Mouse (Mus musculus) midbrain, embryonic 15.5 days (tissue): ENCODE data around the gene Stk32c. TPM values are rescaled to one million over a fixed set of nuclear protein-coding genes. Genes with fewer than 3 reads are reported as not detected.

Source experiments
- ATAC-seq: fragments of 200-750 bp; cut with Nextera tagmentation; replicated peaks from 2 replicates; pipeline ENCODE4 v1.8.0; 2017; ENCODE audit warnings: moderate TSS enrichment
- H3K27ac ChIP-seq: fragments of 300-500 bp; sonication (generic); 2 replicates; pipeline ENCODE4 v1.5.1; 2015; ENCODE audit warnings: mild to moderate bottlenecking, inconsistent platforms
- H3K27me3 ChIP-seq: fragments of 300-500 bp; sonication (generic); replicated peaks from 2 replicates; pipeline ENCODE4 v1.6.1; 2015; ENCODE audit warnings: inconsistent platforms
- H3K36me3 ChIP-seq: fragments of 300-500 bp; sonication (generic); replicated peaks from 2 replicates; pipeline ENCODE4 v1.6.1; 2015; ENCODE audit warnings: inconsistent platforms
- H3K4me1 ChIP-seq: fragments of 300-500 bp; sonication (generic); 2 replicates; pipeline ENCODE4 v1.6.1; 2015; ENCODE audit warnings: inconsistent platforms
- H3K4me2 ChIP-seq: fragments of 300-500 bp; sonication (generic); 2 replicates; pipeline ENCODE4 v1.6.1; 2015; ENCODE audit warnings: inconsistent platforms, mild to moderate bottlenecking, moderate library complexity
- H3K4me3 ChIP-seq: fragments of 300-500 bp; sonication (generic); 2 replicates; pipeline ENCODE4 v1.5.1; 2015; ENCODE audit warnings: mild to moderate bottlenecking, inconsistent platforms
- H3K9ac ChIP-seq: fragments of 300-500 bp; sonication (generic); 2 replicates; pipeline ENCODE4 v1.6.1; 2015; ENCODE audit warnings: mild to moderate bottlenecking, inconsistent platforms
- H3K9me3 ChIP-seq: fragments of 300-500 bp; sonication (generic); 2 replicates; pipeline ENCODE4 v1.6.1; 2016; ENCODE audit warnings: inconsistent platforms
- WGBS: fragments of 180-500 bp; shearing (Covaris S2); methylation state at CpG from one replicate; pipeline ENCODE4 v1.1.7; 2015; ENCODE audit warnings: mixed read lengths; 5-methylcytosine and 5-hydroxymethylcytosine counted together
- polyA plus RNA-seq: library from polyadenylated mRNA; unstranded; fragments of >200 nt; fragmentation: Nextera tagmentation; extraction: Ambion mirVana; gene quantifications from 2 replicates; pipeline ENCODE4 v1.2.1, GENCODE M21; 2015

Gene Stk32c
- polyA plus RNA-seq, 1 experiment from 2014 or later = 2.3 TPM

DNA sequence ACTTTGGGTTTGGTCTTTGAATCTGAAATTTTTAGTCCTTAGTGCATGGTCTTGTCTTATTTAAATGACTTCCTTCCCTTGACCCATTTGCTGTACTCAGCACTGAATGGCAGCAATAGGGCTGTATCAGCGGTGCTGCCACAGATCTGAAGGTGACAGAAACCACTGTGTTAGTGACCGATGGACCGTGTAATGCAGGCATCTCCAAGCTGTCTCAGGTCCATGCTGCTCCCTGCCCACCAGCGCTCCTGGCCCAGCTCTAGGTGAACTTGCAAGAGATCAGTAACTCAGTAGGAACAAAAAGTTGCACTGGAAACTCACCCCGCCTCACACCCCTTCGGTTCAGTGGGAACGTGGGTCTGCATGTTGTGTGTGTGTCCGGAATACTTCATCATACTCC is 130.8 kb downstream of the Stk32c start:
- H3K27ac ChIP-seq = no peak overlapping the region
- H3K4me3 ChIP-seq = no peak overlapping the region
- H3K4me1 ChIP-seq = peaks cover 20% of the 10 kb centered on the region
- 58% methylated on average over 8 of the region's 8 CpGs for WGBS
- H3K36me3 ChIP-seq = no peaks in the 10 kb centered on the region
- H3K9ac ChIP-seq = no peak overlapping the region
- ATAC-seq = no peak
- H3K27me3 ChIP-seq = no peaks in the 10 kb centered on the region
- no peak overlapping the region for H3K4me2 ChIP-seq
- no peaks in the 10 kb centered on the region for H3K9me3 ChIP-seq

DNA sequence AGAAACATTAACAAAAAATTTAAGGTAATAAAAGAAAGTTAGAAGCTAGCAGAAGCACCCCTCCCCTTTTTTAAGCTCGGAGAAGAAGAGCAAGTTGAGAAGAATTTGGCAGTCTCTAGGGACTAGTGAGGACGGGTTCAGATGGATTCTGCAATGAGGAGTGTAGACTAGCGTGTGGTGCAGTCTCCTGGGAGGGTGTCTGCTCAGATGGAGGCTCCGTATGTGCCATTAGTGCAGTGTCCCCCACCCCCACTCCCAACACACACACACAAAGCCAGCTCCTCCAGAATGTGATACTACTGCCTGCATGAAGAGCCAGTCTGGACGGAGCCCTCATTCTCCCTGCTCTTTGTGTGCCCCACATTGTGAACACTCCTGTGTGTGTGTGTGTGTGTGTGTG is 131.9 kb downstream of the Stk32c start:
- H3K4me2 ChIP-seq = no peak overlapping the region
- H3K27me3 ChIP-seq = no peaks in the 10 kb centered on the region
- H3K4me3 ChIP-seq = no peak overlapping the region
- H3K36me3 ChIP-seq = no peaks in the 10 kb centered on the region
- H3K27ac ChIP-seq = no peak overlapping the region
- no peak overlapping the region for H3K9ac ChIP-seq
- no peaks in the 10 kb centered on the region for H3K9me3 ChIP-seq
- ATAC-seq = no peak
- H3K4me1 ChIP-seq = peaks cover 22% of the 10 kb centered on the region
- WGBS = 47% methylated on average over 5 of the region's 5 CpGs

DNA sequence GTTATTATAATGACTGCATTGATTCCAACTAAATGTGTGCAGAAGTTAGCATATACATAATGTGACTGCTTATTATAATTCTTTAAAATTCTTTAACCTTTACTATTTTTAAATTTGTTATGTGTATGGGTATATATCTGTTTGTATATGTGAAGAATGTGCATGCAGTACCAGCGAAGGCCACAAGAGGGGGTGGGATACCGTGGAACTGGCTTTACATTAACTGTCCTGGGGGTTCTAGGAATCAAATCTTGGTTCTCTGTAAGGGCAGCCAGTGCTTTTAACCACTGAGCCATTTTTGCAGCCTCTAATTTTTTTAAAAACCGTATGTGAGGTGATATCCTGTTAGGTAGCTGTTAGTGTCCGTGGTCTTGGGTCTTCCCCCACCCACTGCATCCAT is 132.4 kb downstream of the Stk32c start:
- no peak overlapping the region for H3K9ac ChIP-seq
- H3K27ac ChIP-seq = no peak overlapping the region
- no peak for ATAC-seq
- H3K4me3 ChIP-seq = no peak overlapping the region
- no peaks in the 10 kb centered on the region for H3K36me3 ChIP-seq
- no peaks in the 10 kb centered on the region for H3K9me3 ChIP-seq
- peaks cover 24% of the 10 kb centered on the region for H3K4me1 ChIP-seq
- no peaks in the 10 kb centered on the region for H3K27me3 ChIP-seq
- H3K4me2 ChIP-seq = no peak overlapping the region
- 71% methylated on average over 4 of the region's 4 CpGs for WGBS

DNA sequence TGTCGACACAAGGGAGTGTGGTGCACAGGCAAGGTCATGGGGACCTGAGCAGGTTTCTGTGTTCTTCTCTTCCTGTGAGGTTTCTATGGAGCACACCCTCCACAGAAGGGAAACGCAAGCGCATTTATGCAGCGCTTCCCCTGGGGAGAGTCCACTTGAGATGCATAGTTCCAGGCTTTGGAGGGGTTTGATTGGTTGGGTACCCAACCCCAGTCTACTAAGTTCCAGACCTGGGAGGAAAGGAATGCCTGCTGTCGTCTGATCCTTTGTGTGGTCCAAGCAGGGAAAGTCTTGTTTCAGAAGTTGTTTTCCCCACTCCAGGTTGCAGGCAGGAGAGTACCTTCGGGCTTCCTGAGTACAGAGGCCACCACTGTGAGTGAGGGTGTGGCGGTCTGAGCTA is 134.0 kb downstream of the Stk32c start:
- Histone ChIP-seq H3K4me1 (peaks cover 34% of the 10 kb centered on the region), H3K9me3 (no peaks in the 10 kb centered on the region)
- no peak for ATAC-seq

DNA sequence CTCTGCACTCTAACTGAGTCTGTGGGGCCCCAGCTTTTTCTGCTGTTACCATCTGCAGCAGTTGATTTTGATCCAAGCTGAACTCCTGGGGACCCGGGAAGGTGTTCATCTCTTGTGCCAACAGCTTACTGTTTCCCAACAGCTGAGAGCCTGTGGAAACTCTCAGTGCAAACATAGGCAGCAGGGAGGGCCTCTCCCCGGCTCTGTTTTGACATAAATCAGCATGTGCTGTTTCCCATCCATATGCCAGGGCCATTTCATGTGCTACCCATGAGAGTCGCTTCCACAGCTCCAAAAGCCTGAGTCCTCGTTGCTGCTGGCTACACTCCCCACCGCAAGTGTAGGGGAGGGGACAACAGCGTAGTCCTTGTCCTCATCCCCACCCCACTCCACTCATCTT is 134.9 kb downstream of the Stk32c start:
- Histone ChIP-seq H3K9ac (no peak overlapping the region), H3K4me2 (no peak overlapping the region), H3K36me3 (no peaks in the 10 kb centered on the region), H3K27me3 (no peaks in the 10 kb centered on the region), H3K4me1 (peaks cover 36% of the 10 kb centered on the region), H3K9me3 (no peaks in the 10 kb centered on the region), H3K4me3 (no peak overlapping the region), H3K27ac (no peak overlapping the region)
- no peak for ATAC-seq
- WGBS = 47% methylated on average over 6 of the region's 6 CpGs

More for the DNA sequence above, 134.0 kb downstream of the Stk32c start:
- no peak overlapping the region for H3K9ac ChIP-seq
- H3K36me3 ChIP-seq = no peaks in the 10 kb centered on the region
- H3K4me2 ChIP-seq = no peak overlapping the region
- WGBS = 79% methylated on average over 7 of the region's 7 CpGs
- no peak overlapping the region for H3K27ac ChIP-seq
- no peaks in the 10 kb centered on the region for H3K27me3 ChIP-seq
- no peak overlapping the region for H3K4me3 ChIP-seq

DNA sequence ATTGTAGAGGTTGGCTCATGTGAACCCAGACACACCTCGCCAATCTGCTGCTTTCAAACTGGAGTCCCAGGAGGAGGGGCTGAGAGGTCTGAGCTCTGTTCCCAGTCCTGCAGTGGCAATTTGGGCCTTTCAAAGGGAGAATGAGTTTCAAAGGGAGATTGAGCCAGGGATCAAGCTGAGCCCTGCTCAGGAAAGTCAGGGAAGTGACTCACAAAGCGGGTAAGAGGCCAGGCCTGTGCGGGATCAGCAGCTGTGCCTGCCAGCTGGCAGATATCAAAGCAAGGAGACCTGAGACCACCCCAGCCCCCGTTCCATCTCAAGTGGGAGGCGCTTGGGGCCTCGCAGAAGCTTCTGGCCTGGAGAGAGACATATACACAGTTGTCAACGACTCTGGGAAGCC is 135.8 kb downstream of the Stk32c start:
- H3K4me1 ChIP-seq = peaks cover 36% of the 10 kb centered on the region
- no peaks in the 10 kb centered on the region for H3K9me3 ChIP-seq
- no peaks in the 10 kb centered on the region for H3K36me3 ChIP-seq
- H3K27me3 ChIP-seq = no peaks in the 10 kb centered on the region
- H3K9ac ChIP-seq = no peak overlapping the region
- 0 out of 2 replicates have a peak, but pooled peaks have one; percentile 16 for ATAC-seq
- H3K27ac ChIP-seq = peak overlapping the region; percentile 53; the same call in 1 of the 2 replicates
- no peak overlapping the region for H3K4me2 ChIP-seq
- WGBS = 6% methylated on average over 7 of the region's 7 CpGs
- no peak overlapping the region for H3K4me3 ChIP-seq

DNA sequence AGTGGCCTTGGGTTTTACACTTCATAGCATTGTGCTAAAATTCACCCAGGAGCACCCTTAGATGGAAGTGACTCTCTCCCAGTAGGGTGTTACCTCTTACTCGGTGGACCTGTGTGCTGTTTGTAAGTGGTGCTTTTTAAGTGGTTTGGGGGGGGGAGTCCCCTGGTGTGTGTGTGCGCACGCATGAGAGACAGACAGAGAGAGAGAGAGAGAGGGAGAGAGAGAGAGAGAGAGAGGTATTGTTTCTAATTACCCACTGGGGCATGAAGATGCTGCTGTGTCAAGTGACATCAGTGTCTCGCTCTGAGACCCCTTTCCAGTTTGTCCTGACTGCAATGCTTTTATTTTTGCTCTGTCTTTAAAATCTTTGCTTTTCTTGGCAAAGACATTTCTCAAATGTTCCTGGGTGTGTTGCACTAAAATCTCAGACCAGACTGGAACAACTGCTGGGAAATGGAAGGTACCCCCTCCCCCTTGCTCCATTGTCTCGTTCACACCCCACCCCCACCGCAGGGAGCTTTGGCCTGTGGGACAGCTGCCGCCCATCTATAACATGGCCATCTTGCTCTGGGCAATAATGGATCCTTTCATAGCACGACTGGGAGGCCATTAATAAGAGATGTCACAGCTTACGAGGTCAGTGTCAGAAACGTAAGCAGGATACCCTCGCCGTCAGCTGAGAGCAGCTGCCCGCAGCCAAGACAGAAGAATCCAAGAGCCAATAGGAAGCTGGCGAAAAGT is 137.9 kb downstream of the Stk32c start:
- H3K9ac ChIP-seq = no peak overlapping the region
- ATAC-seq = no peak
- H3K9me3 ChIP-seq = no peaks in the 10 kb centered on the region
- no peak overlapping the region for H3K4me2 ChIP-seq
- H3K4me3 ChIP-seq = no peak overlapping the region
- peaks cover 36% of the 10 kb centered on the region for H3K4me1 ChIP-seq
- WGBS = 20% methylated on average over 14 of the region's 14 CpGs
- no peak overlapping the region for H3K27ac ChIP-seq
- H3K27me3 ChIP-seq = no peaks in the 10 kb centered on the region
- no peaks in the 10 kb centered on the region for H3K36me3 ChIP-seq

DNA sequence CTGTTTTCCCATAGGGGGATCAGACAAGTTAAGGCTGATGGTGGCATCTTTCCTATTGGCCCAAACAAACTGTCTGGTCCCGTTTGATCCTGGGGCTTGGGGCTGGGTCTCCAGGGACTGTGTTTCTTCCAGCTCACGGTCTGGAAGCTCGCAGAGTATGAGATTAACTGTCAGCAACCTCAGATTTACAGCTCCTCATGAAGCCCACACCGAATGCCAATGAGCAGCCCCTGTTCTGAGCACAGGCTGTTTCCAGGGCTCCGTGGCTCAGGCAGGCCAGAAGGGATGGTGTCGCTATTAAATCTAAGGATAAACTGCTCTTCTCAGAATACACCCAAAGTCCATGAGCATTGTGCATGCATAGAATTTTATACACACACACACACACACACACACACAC is 138.9 kb downstream of the Stk32c start:
- no peak overlapping the region for H3K4me2 ChIP-seq
- no peaks in the 10 kb centered on the region for H3K27me3 ChIP-seq
- peaks cover 36% of the 10 kb centered on the region for H3K4me1 ChIP-seq
- peak; percentile 41; the same call in 1 of the 2 replicates for ATAC-seq
- 7% methylated on average over 6 of the region's 6 CpGs for WGBS
- H3K27ac ChIP-seq = peak overlapping the region; percentile 19; the same call in 1 of the 2 replicates
- H3K9ac ChIP-seq = no peak overlapping the region
- H3K36me3 ChIP-seq = no peaks in the 10 kb centered on the region
- no peak overlapping the region for H3K4me3 ChIP-seq
- H3K9me3 ChIP-seq = no peaks in the 10 kb centered on the region

DNA sequence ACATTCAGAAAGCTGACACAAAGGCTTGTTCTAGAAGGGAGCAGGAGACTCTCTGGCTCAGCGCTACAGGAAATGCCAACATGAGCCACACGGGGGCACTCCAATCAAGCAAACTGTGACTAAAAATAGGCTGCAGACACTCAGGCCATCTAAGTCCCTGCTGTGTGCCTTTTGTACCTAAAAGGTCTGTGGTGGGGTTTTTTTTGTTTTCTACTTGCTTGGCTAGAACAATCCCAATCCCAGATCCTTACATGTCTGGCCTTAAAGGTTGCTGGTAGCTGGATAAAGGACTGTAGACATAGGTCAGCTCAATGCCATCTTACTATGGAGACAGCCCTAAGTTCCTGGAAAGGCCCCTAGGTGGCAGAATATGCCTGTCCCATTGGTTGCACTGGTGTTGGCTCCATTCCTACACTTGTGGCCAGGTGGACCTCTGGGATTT is 144.9 kb downstream of the Stk32c start:
- no peak overlapping the region for H3K4me3 ChIP-seq
- no peaks in the 10 kb centered on the region for H3K36me3 ChIP-seq
- H3K9ac ChIP-seq = no peak overlapping the region
- ATAC-seq = peak; percentile 69
- WGBS = 0% methylated on average over 2 of the region's 2 CpGs
- peaks cover 2% of the 10 kb centered on the region; the same call in 1 of the 2 replicates for H3K4me1 ChIP-seq
- no peak overlapping the region for H3K4me2 ChIP-seq
- H3K9me3 ChIP-seq = no peaks in the 10 kb centered on the region
- peaks cover 7% of the 10 kb centered on the region; the same call in 1 of the 2 replicates for H3K27me3 ChIP-seq
- H3K27ac ChIP-seq = no peak overlapping the region

DNA sequence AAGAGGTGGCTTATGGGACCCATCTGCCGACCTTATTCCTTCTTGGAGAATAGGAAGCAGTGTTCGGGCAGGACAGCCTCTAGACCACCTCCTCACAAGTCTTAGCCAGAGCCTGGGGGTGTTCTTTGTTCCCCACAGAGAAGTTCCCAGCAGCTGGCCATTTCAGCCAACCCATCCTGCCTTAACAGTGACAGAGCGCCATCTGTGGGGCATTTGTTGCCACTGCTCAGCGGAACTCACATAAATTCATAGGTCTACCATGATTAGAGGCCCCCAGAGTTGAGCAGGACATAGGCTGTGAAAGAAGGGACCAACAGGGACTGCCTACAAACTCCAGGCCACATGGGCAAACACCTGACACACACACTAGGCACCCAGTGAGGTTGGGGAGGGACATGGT is 149.7 kb downstream of the Stk32c start:
- Histone ChIP-seq H3K4me1 (peaks cover 2% of the 10 kb centered on the region; the same call in 1 of the 2 replicates), H3K9ac (no peak overlapping the region), H3K4me3 (no peak overlapping the region), H3K9me3 (no peaks in the 10 kb centered on the region), H3K4me2 (no peak overlapping the region), H3K27me3 (peaks cover 7% of the 10 kb centered on the region; the same call in 1 of the 2 replicates), H3K27ac (no peak overlapping the region), H3K36me3 (no peaks in the 10 kb centered on the region)
- WGBS = 48% methylated on average over 4 of the region's 4 CpGs
- ATAC-seq = no peak

Other genes starting within 250 kb of the Stk32c start
- 186 and 190 TPM in 2 replicates for gene Dpysl4, start 127.3 kb downstream of the Stk32c start, polyA plus RNA-seq
- gene Lrrc27, start 319 bp downstream of the Stk32c start, polyA plus RNA-seq = 4.1 and 4.6 TPM in 2 replicates
- gene Pwwp2b, start 35.2 kb upstream of the Stk32c start, polyA plus RNA-seq = 5.2 and 5.3 TPM in 2 replicates
- gene Inpp5a, start 175.8 kb upstream of the Stk32c start, polyA plus RNA-seq = 17.7 and 19.2 TPM in 2 replicates